Mouse (Mus musculus) liver, embryonic 14.5 days (tissue): Measurements from ENCODE around the gene Dbn1. TPM values are rescaled to one million over a fixed set of nuclear protein-coding genes. Genes with fewer than 3 reads are reported as not detected.
A peak's percentile ranks its signal among the peaks of the same experiment; 100 is the strongest.

Experiments used
- ATAC-seq: fragments of 200-750 bp; cut with Nextera tagmentation; 2 replicates; pipeline ENCODE4 v1.8.0; 2017; ENCODE audit warnings: moderate number of reproducible peaks, mild to moderate bottlenecking, moderate library complexity; ENCODE audit not compliant: insufficient read depth
- DNase-seq, 3 experiments: peaks; one replicate each; pipeline ENCODE4 v3.0.0-alpha.2; 2012 to 2013; ENCODE audit warnings: low read depth in 3 of 3, low spot score in 3 of 3
- H3K27ac ChIP-seq: fragments of 300-500 bp; sonication (generic); 2 replicates; pipeline ENCODE4 v1.5.1; 2014; ENCODE audit warnings: moderate library complexity, mild to moderate bottlenecking, control low read depth, inconsistent platforms
- H3K27me3 ChIP-seq: fragments of 300-500 bp; sonication (generic); 2 replicates; pipeline ENCODE4 v1.6.1; 2014; ENCODE audit warnings: mild to moderate bottlenecking, low read length, moderate library complexity; ENCODE audit not compliant: control insufficient read depth, insufficient read depth
- H3K36me3 ChIP-seq: fragments of 300-500 bp; sonication (generic); replicated peaks from 2 replicates; pipeline ENCODE4 v1.6.1; 2014; ENCODE audit warnings: low read depth; ENCODE audit not compliant: control insufficient read depth, insufficient read depth
- H3K4me1 ChIP-seq, 2 experiments: fragments of 200-500 bp in 1 of 2; fragments of 300-500 bp in 1 of 2; sonication (generic) in 1 of 2; replicated peaks; 2 replicates each; pipeline ENCODE4 v1.6.1; 2012 to 2014; ENCODE audit warnings: antibody characterized with exemption in 1 of 2, inconsistent platforms in 1 of 2, low read length in 1 of 2; ENCODE audit not compliant: control insufficient read depth in 2 of 2, insufficient read depth in 2 of 2
- H3K4me2 ChIP-seq: fragments of 300-500 bp; sonication (generic); 2 replicates; pipeline ENCODE4 v1.6.1; 2014; ENCODE audit warnings: low read depth, mild to moderate bottlenecking, control low read depth, moderate library complexity
- H3K4me3 ChIP-seq, 2 experiments: fragments of 200-500 bp in 1 of 2; fragments of 300-500 bp in 1 of 2; sonication (generic) in 1 of 2; 2 replicates each; pipeline ENCODE4 v1.5.1; 2012 to 2014; ENCODE audit warnings: low read depth in 2 of 2, low read length in 2 of 2, mild to moderate bottlenecking in 2 of 2, control low read depth in 1 of 2, inconsistent platforms in 1 of 2, moderate library complexity in 1 of 2; ENCODE audit not compliant: insufficient read depth in 1 of 2
- H3K9ac ChIP-seq: fragments of 300-500 bp; sonication (generic); replicated peaks from 2 replicates; pipeline ENCODE4 v1.6.1; 2014; ENCODE audit warnings: mild to moderate bottlenecking, control low read depth, moderate library complexity
- H3K9me3 ChIP-seq: fragments of 300-500 bp; sonication (generic); 2 replicates; pipeline ENCODE4 v1.6.1; 2016; ENCODE audit warnings: low read length, mixed read lengths; ENCODE audit not compliant: control insufficient read depth
- CTCF ChIP-seq: IDR thresholded peaks from 2 replicates; pipeline ENCODE4 v1.5.1; 2016; ENCODE audit warnings: antibody characterized with exemption, low read depth, control low read depth
- EP300 ChIP-seq: IDR thresholded peaks from 2 replicates; pipeline ENCODE4 v1.6.1; 2016; ENCODE audit warnings: antibody characterized with exemption, low read depth
- WGBS: fragments of 180-500 bp; shearing (Covaris S2); extraction: QIAGEN DNeasy Blood & Tissue Kit; methylation state at CpG from one replicate; pipeline ENCODE4 v1.1.7; 2014; ENCODE audit not compliant: insufficient replicate concordance; 5-methylcytosine and 5-hydroxymethylcytosine counted together
- polyA plus RNA-seq, 2 experiments: library from polyadenylated mRNA; depleted of rRNA in 1 of 2; stranded (reverse) in 1 of 2; unstranded in 1 of 2; fragments of >200 nt; fragmentation: Nextera tagmentation in 1 of 2; extraction: Ambion mirVana in 1 of 2; gene quantifications; 2 replicates each; pipeline versions ENCODE4 v1.2.1 to v1.2.3; 2012 to 2014

Gene Dbn1
- polyA plus RNA-seq, 2 experiments: 3.7 to 5.3 TPM

DNA sequence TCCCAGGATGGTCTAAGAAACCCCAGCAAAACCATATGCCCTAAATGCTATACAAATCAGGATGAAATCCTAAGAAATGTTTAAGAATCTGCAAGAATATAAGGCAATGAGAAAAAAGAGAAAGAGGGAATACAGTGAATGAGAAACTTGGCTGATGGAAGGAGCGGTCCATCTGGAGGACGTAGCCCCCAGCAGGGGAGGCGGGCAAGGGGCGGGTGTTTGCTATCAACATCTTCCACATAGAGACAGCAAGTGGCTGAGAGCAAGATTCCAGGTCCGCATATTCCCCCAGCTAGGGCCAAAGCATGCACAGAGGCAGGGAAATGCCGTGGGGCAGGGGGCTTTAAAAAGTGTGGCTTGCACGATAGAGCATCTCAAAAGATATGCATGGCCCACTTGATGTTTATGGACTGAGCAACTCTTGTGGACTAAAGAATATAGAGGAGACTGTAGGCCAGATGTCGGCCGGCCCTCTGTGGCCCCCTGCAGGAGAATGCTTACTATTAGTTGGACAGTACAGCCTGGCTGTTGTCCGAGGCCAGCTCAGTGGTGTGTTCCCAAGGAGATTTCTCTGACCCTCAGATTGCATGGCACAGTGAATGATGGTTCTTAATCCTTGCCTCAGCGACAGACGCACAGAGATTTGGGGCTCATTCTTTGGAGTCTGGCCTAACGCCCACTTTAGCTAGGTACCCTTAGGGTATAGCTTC lies 18.9 kb downstream of the Dbn1 start:
- Histone ChIP-seq H3K4me2 (no peak overlapping the region), H3K27me3 (peaks cover 65% of the 10 kb centered on the region), H3K27ac (no peak overlapping the region), H3K36me3 (no peaks in the 10 kb centered on the region), H3K9me3 (no peaks in the 10 kb centered on the region), H3K9ac (no peak overlapping the region), H3K4me3 (no peak overlapping the region), H3K4me1 (no peaks in the 10 kb centered on the region)
- TF ChIP-seq CTCF: peak; percentile 57
- no peak for TF ChIP-seq EP300
- ATAC-seq: no peak
- 40% methylated on average over 13 of the region's 13 CpGs for WGBS
- no peak for DNase-seq

DNA sequence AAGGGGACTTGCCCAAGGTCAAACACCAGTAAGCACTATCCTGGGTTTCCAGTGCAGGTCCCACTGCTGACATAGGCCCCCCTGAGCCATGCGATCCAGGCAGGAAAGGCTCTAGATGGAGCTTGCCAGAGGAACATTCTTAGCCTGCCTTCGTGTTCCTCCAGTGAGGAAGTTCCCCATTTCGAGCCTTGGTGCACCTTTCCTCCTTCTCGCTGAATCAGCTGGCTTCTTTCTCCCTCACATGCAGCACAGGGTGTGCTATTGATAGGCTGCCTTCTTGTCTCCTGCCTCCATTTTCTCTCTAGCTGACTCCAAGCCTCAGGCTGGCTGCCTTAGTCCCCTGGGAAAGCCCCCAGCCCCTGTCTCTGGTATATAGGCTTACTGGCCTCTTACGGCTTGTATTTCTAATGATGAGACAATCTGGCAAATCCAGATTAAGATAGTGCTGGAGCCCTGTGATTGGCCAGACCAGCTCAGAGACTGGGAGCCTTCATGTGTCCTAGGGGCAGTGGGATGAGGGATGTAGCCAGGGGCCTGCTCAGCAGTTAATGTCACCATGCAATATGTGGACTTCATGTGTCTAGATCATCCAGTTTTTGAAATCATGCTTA lies 22.0 kb downstream of the Dbn1 start:
- H3K27ac ChIP-seq: no peak overlapping the region
- TF ChIP-seq EP300: no peak
- no peak for TF ChIP-seq CTCF
- H3K4me3 ChIP-seq: no peak overlapping the region
- no peak overlapping the region for H3K4me2 ChIP-seq
- ATAC-seq (no peak), DNase-seq (no peak)
- H3K9me3 ChIP-seq: no peaks in the 10 kb centered on the region
- H3K9ac ChIP-seq: no peak overlapping the region
- H3K4me1 ChIP-seq: no peaks in the 10 kb centered on the region
- peaks cover 36% of the 10 kb centered on the region for H3K27me3 ChIP-seq
- no peaks in the 10 kb centered on the region for H3K36me3 ChIP-seq
- WGBS: 31% methylated on average over 5 of the region's 5 CpGs

DNA sequence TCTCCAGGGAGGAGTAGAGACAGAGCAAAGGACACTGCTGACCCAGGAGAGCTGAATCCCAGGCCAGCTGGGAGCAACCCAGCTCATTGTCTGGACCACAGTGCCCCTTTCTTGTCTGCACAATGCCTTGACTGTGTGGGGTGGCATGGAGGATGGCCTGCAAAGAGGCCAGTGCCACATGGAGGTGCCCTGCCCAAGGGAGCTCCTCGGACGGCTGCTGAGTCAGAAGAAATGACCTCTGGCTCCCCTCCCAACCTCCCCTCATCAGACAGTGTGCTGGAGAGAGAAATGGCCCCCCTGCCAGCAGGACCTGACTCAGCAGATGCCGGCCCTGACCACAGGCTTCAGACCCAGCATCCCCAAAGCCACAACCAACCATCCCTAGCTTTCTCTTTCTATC lies 22.7 kb downstream of the Dbn1 start:
- H3K36me3 ChIP-seq: no peaks in the 10 kb centered on the region; the same call in 1 of the 2 replicates
- DNase-seq: no peak
- no peak overlapping the region for H3K9ac ChIP-seq
- TF ChIP-seq CTCF: no peak
- no peak for TF ChIP-seq EP300
- H3K4me2 ChIP-seq: no peak overlapping the region
- WGBS: 17% methylated on average over 3 of the region's 3 CpGs
- no peak for ATAC-seq
- no peaks in the 10 kb centered on the region for H3K9me3 ChIP-seq
- peaks cover 29% of the 10 kb centered on the region for H3K27me3 ChIP-seq
- H3K4me1 ChIP-seq: no peaks in the 10 kb centered on the region
- no peak overlapping the region for H3K4me3 ChIP-seq
- H3K27ac ChIP-seq: no peak overlapping the region

DNA sequence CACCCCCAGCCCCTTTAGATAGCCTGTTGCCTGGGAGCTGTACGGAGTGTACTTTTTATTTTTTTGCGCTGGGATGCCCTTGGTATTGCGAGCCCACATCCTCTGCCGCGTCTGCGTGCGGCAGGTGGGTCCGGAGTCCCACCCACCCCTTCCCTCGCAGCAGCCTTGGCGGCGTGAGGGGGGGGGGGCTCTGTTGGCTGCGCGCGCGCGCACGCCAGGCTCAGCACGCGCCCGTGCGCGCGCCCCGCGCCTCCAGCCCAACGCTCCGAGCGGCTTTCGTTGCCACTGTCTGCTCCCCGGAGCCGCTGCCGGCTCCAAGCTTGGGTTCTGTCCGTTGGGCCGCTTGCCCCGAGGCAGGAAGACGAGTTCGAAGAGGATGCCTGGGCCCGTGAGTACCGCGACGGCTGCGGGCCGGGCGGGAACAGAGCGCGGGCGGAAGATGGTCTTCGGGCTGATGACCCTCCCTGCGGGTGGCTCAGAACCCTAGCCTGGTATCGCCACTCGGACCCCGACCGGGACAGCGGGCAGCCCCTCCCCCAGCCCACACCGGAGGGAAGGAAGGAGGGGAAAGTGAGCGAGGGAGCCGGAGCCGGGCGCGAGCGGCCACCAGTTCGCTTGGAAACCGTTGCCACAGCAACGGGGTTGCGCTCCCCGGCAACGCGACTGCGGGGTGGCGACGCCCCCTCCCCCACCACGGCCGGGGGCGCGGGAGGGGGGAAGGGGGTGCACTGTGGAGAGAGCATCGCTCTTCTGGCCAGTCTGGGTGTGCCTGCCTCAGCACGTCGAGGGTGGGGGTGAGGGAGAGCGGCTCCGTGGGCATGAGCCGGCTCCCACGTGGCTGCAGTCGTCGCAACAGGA lies 23.7 kb downstream of the Dbn1 start, which contains the start of gene Prr7:
Gene Prr7, plus strand, starts transcription at position 241 of the 858 bp plus-strand sequence.
- Histone ChIP-seq H3K36me3 (peaks cover 8% of the 10 kb centered on the region), H3K4me3 (peak within 1 kb of the TSS; percentile 14 to 35), H3K9ac (no peak within 1 kb of the TSS), H3K4me1 (no peaks in the 10 kb centered on the region), H3K27me3 (peaks cover 20% of the 10 kb centered on the region), H3K27ac (no peak within 1 kb of the TSS), H3K4me2 (peak within 1 kb of the TSS; percentile 55), H3K9me3 (no peaks in the 10 kb centered on the region)
- DNase-seq: no peak
- no peak for ATAC-seq
- TF ChIP-seq CTCF: no peak
- no peak for TF ChIP-seq EP300
- WGBS: under 1% methylated on average over 77 of the region's 84 CpGs
